Mouse (Mus musculus) adipose tissue, adult 10 weeks (tissue): ENCODE results near the gene Mnat1. TPM values are rescaled to one million over a fixed set of nuclear protein-coding genes. Genes with fewer than 3 reads are reported as not detected.

ENCODE experiments used
- polyA plus RNA-seq: library from polyadenylated mRNA; stranded (reverse); fragments of 350-450 nt; fragmentation: Illumina TruSeq; extraction: RNeasy Lipid Tissue Mini Kit (QIAGEN cat#74804); gene quantifications from one replicate; pipeline ENCODE4 v1.2.3, GENCODE M21; 2014; ENCODE audit warnings: low read depth, low replicate concordance

Gene Mnat1
- 17.6 TPM for polyA plus RNA-seq

GRCm38 (mm10) chr12:73123093-73124041 is at the start of gene Mnat1:
Gene Mnat1, plus strand, starts transcription at chr12:73123717.

DNA sequence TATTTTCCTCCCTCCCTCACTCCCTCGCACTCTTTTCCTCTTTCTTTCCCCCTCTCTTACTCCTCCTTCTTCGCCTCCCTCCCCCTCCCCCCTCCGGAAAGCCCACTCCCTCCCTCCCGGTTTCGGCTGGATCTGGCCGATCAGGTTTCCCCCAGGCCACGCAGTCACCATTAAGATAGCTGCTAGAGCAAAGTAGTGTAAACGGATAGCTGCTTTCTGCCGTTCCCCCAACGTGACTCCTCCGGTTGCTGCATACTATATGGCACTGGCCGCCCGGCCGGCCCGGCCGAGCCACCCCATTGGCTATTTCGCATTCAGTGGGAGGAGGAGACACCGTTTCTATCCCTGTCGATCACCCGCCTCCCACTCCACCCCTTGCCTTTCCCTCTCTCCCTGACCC is 10.3 kb upstream of the Mnat1 start, which contains the start of gene Six4:
TSS of gene Six4 (minus strand) at position 261 of the 400 bp plus-strand sequence.

GRCm38 (mm10) chr12:73286287-73287092 is 163.0 kb downstream of the Mnat1 start, which contains the start of the genes Trmt5 and Slc38a6:
Gene Trmt5, minus strand, starts transcription at chr12:73286710.
Gene Slc38a6, plus strand, starts transcription at chr12:73286779.

Other genes with a start within 250 kb of the Mnat1 start
- gene Six6, start 183.8 kb upstream of the Mnat1 start, polyA plus RNA-seq, result not detected
- gene 4930447C04Rik, start 182.9 kb upstream of the Mnat1 start, polyA plus RNA-seq, result 0.57 TPM
- 2.8 TPM for gene Six1, start 69.8 kb upstream of the Mnat1 start, polyA plus RNA-seq
- 1.0 TPM for gene Six4, start 10.3 kb upstream of the Mnat1 start, polyA plus RNA-seq
- 10.8 TPM for gene Trmt5, start 163.0 kb downstream of the Mnat1 start, polyA plus RNA-seq
- 15.2 TPM for gene Slc38a6, start 163.1 kb downstream of the Mnat1 start, polyA plus RNA-seq